Mouse (Mus musculus): ENCODE measurements around the gene Tnrc6b. TPM values are rescaled to one million over a fixed set of nuclear protein-coding genes. Genes with fewer than 3 reads are reported as not detected.
A peak's percentile ranks its signal among the peaks of the same experiment; 100 is the strongest.

Tnrc6b gene
- polyA plus RNA-seq, 1 experiment: 13.3 TPM

DNA sequence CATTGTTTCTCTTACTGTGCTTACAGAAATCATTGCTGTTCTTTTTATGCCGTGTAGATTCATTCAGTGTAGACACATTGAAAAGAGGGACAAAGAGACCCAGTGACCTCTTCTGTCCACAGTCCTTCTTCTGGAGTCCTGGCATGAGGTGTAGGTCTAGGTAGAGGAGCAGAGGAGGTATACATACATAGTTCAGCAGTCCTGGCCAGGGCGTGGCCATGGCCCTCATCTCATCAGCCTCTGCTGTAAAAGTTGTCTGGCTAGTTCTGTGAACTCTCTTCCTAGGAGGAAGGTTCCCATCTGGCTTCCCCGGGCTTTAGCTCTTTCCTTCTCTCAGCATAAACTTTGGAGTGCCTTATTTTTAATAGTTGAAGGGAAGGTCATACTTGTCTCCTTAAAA lies 99.1 kb downstream of the Tnrc6b start:
- 26% methylated on average over 3 of the region's 3 CpGs for WGBS
- Histone ChIP-seq H3K27me3 (ENCODE audit: control insufficient read depth, insufficient read depth, low read length) (no peaks in the 10 kb centered on the region), H3K27ac (ENCODE audit: insufficient read depth, low read depth, low read length) (no peak overlapping the region), H3K4me3 (ENCODE audit: low read depth, low read length) (no peak overlapping the region), H3K4me1 (ENCODE audit: control insufficient read depth, insufficient read depth, insufficient read length, low read length) (peaks cover 18% of the 10 kb centered on the region; the same call in 1 of the 2 replicates), H3K36me3 (ENCODE audit: control insufficient read depth, insufficient read depth, low read length) (no peaks in the 10 kb centered on the region)
- TF ChIP-seq CTCF (IDR thresholded peaks at IDR 0.05; ENCODE audit: extremely low read depth, insufficient read length, insufficient replicate concordance, low read depth, low read length) (no peak), POLR2A (IDR thresholded peaks at IDR 0.05; ENCODE audit: low read depth, low read length) (no peak)

DNA sequence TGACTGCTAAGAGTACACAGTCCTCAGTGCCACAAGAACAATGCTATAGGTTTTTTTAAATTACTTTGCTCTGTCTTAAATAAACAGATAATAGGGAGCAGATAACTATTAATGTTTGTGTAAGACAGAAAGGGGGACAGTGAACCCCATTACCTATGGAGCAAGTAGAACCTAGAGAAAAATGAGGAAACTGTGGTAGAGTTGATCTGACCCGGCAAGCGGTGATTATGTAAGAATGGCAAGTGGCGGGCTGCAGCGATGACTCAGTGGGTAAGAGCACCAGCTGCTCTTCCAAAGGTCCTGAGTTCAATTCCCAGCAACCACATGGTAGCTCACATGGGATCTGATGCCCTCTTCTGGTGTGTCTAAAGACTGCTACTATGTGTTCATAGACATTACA lies 101.7 kb downstream of the Tnrc6b start:
- 40% methylated on average over 4 of the region's 4 CpGs for WGBS

GRCm38 (mm10) chr15:80814792-80815191 lies 103.7 kb downstream of the Tnrc6b start:
- 77% methylated on average over 7 of the region's 7 CpGs for WGBS
- Histone ChIP-seq H3K4me3 (ENCODE audit: low read depth, low read length) (no peak overlapping the region), H3K36me3 (ENCODE audit: control insufficient read depth, insufficient read depth, low read length) (0 out of 2 replicates have a peak, but pooled peaks cover 1% of the 10 kb centered on the region), H3K27ac (ENCODE audit: insufficient read depth, low read depth, low read length) (no peak overlapping the region), H3K27me3 (ENCODE audit: control insufficient read depth, insufficient read depth, low read length) (no peaks in the 10 kb centered on the region), H3K4me1 (ENCODE audit: control insufficient read depth, insufficient read depth, insufficient read length, low read length) (peaks cover 9% of the 10 kb centered on the region; the same call in 1 of the 2 replicates)
- TF ChIP-seq POLR2A (IDR thresholded peaks at IDR 0.05; ENCODE audit: low read depth, low read length): no peak

More for the DNA sequence above, 101.7 kb downstream of the Tnrc6b start:
- H3K27ac ChIP-seq (ENCODE audit: insufficient read depth, low read depth, low read length): no peak overlapping the region
- no peaks in the 10 kb centered on the region for H3K27me3 ChIP-seq (ENCODE audit: control insufficient read depth, insufficient read depth, low read length)
- TF ChIP-seq POLR2A (IDR thresholded peaks at IDR 0.05; ENCODE audit: low read depth, low read length) (no peak), CTCF (IDR thresholded peaks at IDR 0.05; ENCODE audit: extremely low read depth, insufficient read length, insufficient replicate concordance, low read depth, low read length) (no peak)
- H3K36me3 ChIP-seq (ENCODE audit: control insufficient read depth, insufficient read depth, low read length): no peaks in the 10 kb centered on the region
- no peak overlapping the region for H3K4me3 ChIP-seq (ENCODE audit: low read depth, low read length)
- H3K4me1 ChIP-seq (ENCODE audit: control insufficient read depth, insufficient read depth, insufficient read length, low read length): peaks cover 9% of the 10 kb centered on the region; the same call in 1 of the 2 replicates

DNA sequence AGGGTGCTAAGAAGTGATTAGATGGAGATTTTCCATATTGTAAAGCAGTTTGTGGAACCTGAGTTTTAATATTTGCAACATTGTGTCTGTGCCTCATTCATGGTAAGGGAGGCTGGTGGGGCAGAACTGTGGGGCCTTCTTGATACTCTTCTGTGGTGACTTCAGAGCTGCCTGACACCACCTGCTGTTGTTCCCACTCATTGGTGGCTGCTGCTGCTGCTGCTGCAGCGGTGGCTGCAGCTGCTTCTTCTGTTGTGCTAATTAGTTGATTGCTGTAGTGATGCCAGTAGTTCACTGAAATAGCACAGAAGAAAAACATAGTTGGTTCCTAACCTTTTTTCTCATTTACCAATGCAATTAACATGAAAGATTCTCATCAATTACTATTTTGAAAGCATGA lies 111.2 kb downstream of the Tnrc6b start:
- Histone ChIP-seq H3K27ac (ENCODE audit: insufficient read depth, low read depth, low read length) (no peak overlapping the region), H3K4me1 (ENCODE audit: control insufficient read depth, insufficient read depth, insufficient read length, low read length) (no peaks in the 10 kb centered on the region; the same call in 1 of the 2 replicates), H3K4me3 (ENCODE audit: low read depth, low read length) (no peak overlapping the region), H3K36me3 (ENCODE audit: control insufficient read depth, insufficient read depth, low read length) (peaks cover 1% of the 10 kb centered on the region; the same call in 1 of the 2 replicates), H3K27me3 (ENCODE audit: control insufficient read depth, insufficient read depth, low read length) (no peaks in the 10 kb centered on the region)
- 47% methylated on average over 1 of the region's 1 CpGs for WGBS
- TF ChIP-seq POLR2A (IDR thresholded peaks at IDR 0.05; ENCODE audit: low read depth, low read length) (no peak), CTCF (IDR thresholded peaks at IDR 0.05; ENCODE audit: extremely low read depth, insufficient read length, insufficient replicate concordance, low read depth, low read length) (no peak)

- H3K4me3 ChIP-seq (ENCODE audit: low read depth, low read length): no peak overlapping the region
- 0 out of 2 replicates have a peak, but pooled peaks cover 2% of the 10 kb centered on the region for H3K36me3 ChIP-seq (ENCODE audit: control insufficient read depth, insufficient read depth, low read length)
- H3K27me3 ChIP-seq (ENCODE audit: control insufficient read depth, insufficient read depth, low read length): no peaks in the 10 kb centered on the region
- H3K4me1 ChIP-seq (ENCODE audit: control insufficient read depth, insufficient read depth, insufficient read length, low read length): peaks cover 12% of the 10 kb centered on the region; the same call in 1 of the 2 replicates
- 31% methylated on average over 3 of the region's 3 CpGs for WGBS
- peak overlapping the region; percentile 0; the same call in 1 of the 2 replicates for H3K27ac ChIP-seq (ENCODE audit: insufficient read depth, low read depth, low read length)
- no peak for TF ChIP-seq POLR2A (IDR thresholded peaks at IDR 0.05; ENCODE audit: low read depth, low read length)
- no peak for TF ChIP-seq CTCF (IDR thresholded peaks at IDR 0.05; ENCODE audit: extremely low read depth, insufficient read length, insufficient replicate concordance, low read depth, low read length)
These were observed 120.1 kb downstream of the Tnrc6b start for GRCm38 (mm10) chr15:80831170-80831569.

DNA sequence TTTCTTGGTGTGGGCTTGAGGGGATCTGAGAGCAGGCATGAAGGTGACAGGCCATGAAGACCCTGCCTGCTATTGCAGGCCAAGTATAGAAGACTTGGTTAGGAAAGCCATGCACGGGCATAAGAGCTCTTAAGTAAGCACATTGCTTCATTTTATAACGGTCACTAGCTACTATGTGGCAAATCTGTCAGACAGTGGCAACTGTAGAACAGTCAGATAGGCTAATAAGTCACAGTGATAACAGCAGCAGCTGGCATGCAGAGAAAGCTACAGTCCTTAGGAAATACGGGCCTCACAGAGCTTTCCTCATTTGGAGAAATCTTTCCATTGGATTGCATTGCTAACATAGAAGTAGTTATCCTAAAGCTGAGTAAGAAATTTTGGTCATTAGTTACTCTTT lies 121.7 kb downstream of the Tnrc6b start:
- 22% methylated on average over 3 of the region's 3 CpGs for WGBS
- TF ChIP-seq CTCF (IDR thresholded peaks at IDR 0.05; ENCODE audit: extremely low read depth, insufficient read length, insufficient replicate concordance, low read depth, low read length) (no peak), POLR2A (IDR thresholded peaks at IDR 0.05; ENCODE audit: low read depth, low read length) (no peak)
- Histone ChIP-seq H3K4me1 (ENCODE audit: control insufficient read depth, insufficient read depth, insufficient read length, low read length) (peaks cover 12% of the 10 kb centered on the region; the same call in 1 of the 2 replicates), H3K4me3 (ENCODE audit: low read depth, low read length) (no peak overlapping the region), H3K27me3 (ENCODE audit: control insufficient read depth, insufficient read depth, low read length) (no peaks in the 10 kb centered on the region), H3K36me3 (ENCODE audit: control insufficient read depth, insufficient read depth, low read length) (0 out of 2 replicates have a peak, but pooled peaks cover 2% of the 10 kb centered on the region), H3K27ac (ENCODE audit: insufficient read depth, low read depth, low read length) (no peak overlapping the region)

- WGBS: 54% methylated on average over 3 of the region's 3 CpGs
- H3K27me3 ChIP-seq (ENCODE audit: control insufficient read depth, insufficient read depth, low read length): no peaks in the 10 kb centered on the region
- TF ChIP-seq CTCF (IDR thresholded peaks at IDR 0.05; ENCODE audit: extremely low read depth, insufficient read length, insufficient replicate concordance, low read depth, low read length) (no peak), POLR2A (IDR thresholded peaks at IDR 0.05; ENCODE audit: low read depth, low read length) (no peak)
These were observed 125.1 kb downstream of the Tnrc6b start for GRCm38 (mm10) chr15:80836246-80836645.

More at GRCm38 (mm10) chr15:80836246-80836645, 125.1 kb downstream of the Tnrc6b start:
- no peak overlapping the region for H3K4me3 ChIP-seq (ENCODE audit: low read depth, low read length)
- no peaks in the 10 kb centered on the region for H3K36me3 ChIP-seq (ENCODE audit: control insufficient read depth, insufficient read depth, low read length)
- peaks cover 7% of the 10 kb centered on the region for H3K4me1 ChIP-seq (ENCODE audit: control insufficient read depth, insufficient read depth, insufficient read length, low read length)
- no peak overlapping the region for H3K27ac ChIP-seq (ENCODE audit: insufficient read depth, low read depth, low read length)
